Mouse (Mus musculus) stomach, postnatal 0 days (tissue): ENCODE data around the gene Celf2. TPM values are rescaled to one million over a fixed set of nuclear protein-coding genes. Genes with fewer than 3 reads are reported as not detected.

ENCODE experiments used
- ATAC-seq: fragments of 200-750 bp; cut with Nextera tagmentation; 2 replicates; pipeline ENCODE4 v1.8.0; 2017; ENCODE audit not compliant: low FRiP score, low TSS enrichment
- DNase-seq: peaks from one replicate; pipeline ENCODE4 v3.0.0-alpha.2; 2016; ENCODE audit warnings: low spot score
- H3K27ac ChIP-seq: fragments of 300-500 bp; sonication (generic); replicated peaks from 2 replicates; pipeline ENCODE4 v1.5.1; 2014; ENCODE audit warnings: mild to moderate bottlenecking, control low read depth
- H3K27me3 ChIP-seq: fragments of 300-500 bp; sonication (generic); 2 replicates; pipeline ENCODE4 v1.6.1; 2014; ENCODE audit warnings: low read length; ENCODE audit not compliant: control insufficient read depth, insufficient read depth
- H3K36me3 ChIP-seq: fragments of 300-500 bp; sonication (generic); 2 replicates; pipeline ENCODE4 v1.6.1; 2014; ENCODE audit warnings: low read length, mixed read lengths; ENCODE audit not compliant: control insufficient read depth, insufficient read depth
- H3K4me1 ChIP-seq: fragments of 300-500 bp; sonication (generic); replicated peaks from 2 replicates; pipeline ENCODE4 v1.6.1; 2014; ENCODE audit warnings: antibody characterized with exemption; ENCODE audit not compliant: control insufficient read depth, insufficient read depth
- H3K4me2 ChIP-seq: fragments of 300-500 bp; sonication (generic); replicated peaks from 2 replicates; pipeline ENCODE4 v1.6.1; 2014; ENCODE audit warnings: low read depth, mild to moderate bottlenecking, control low read depth, moderate library complexity
- H3K4me3 ChIP-seq: fragments of 300-500 bp; sonication (generic); 2 replicates; pipeline ENCODE4 v1.5.1; 2014; ENCODE audit warnings: low read depth, low read length, control low read depth
- H3K9ac ChIP-seq: fragments of 300-500 bp; sonication (generic); 2 replicates; pipeline ENCODE4 v1.6.1; 2014; ENCODE audit warnings: mild to moderate bottlenecking, low read length, control low read depth, mixed read lengths
- H3K9me3 ChIP-seq: fragments of 300-500 bp; sonication (generic); 2 replicates; pipeline ENCODE4 v1.6.1; 2016; ENCODE audit warnings: low read length; ENCODE audit not compliant: control insufficient read depth
- CTCF ChIP-seq: IDR thresholded peaks from 2 replicates; pipeline ENCODE4 v1.5.1; 2016; ENCODE audit warnings: antibody characterized with exemption, low read depth, mild to moderate bottlenecking, moderate library complexity
- EP300 ChIP-seq: optimal IDR thresholded peaks from 2 replicates; pipeline ENCODE3; 2016; ENCODE audit warnings: antibody characterized with exemption
- WGBS: fragments of 180-500 bp; shearing (Covaris S2); extraction: QIAGEN DNeasy Blood & Tissue Kit; methylation state at CpG from one replicate; pipeline ENCODE4 v1.1.7; 2014; 5-methylcytosine and 5-hydroxymethylcytosine counted together
- polyA plus RNA-seq: library from polyadenylated mRNA; unstranded; fragments of >200 nt; fragmentation: Nextera tagmentation; extraction: Ambion mirVana; gene quantifications from 2 replicates; pipeline ENCODE4 v1.2.1, GENCODE M21; 2015

Celf2 gene
- polyA plus RNA-seq, 1 experiment from 2014 or later, result 23.4 TPM

DNA sequence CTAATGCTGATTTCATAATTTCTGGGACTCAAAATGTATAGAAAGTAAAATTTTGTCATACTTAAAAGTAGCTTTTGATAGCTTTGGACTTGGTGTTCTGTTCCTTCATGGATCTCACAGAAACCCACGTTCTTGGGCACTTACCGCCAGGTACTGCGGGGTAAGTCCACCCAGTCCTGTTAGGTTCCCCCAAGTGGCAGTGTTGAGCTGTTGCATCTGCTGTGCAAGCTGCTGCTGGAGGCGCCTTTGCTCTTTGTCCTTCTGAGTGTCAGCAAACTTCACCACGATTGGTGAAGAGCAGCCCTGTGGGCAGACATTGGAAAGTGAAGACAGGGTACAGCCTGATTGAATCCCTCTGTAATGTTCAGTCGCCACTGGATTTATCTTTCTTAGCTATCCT is 905.5 kb downstream of the Celf2 start:
- DNase-seq, result no peak
- no peak overlapping the region for H3K9ac ChIP-seq

DNA sequence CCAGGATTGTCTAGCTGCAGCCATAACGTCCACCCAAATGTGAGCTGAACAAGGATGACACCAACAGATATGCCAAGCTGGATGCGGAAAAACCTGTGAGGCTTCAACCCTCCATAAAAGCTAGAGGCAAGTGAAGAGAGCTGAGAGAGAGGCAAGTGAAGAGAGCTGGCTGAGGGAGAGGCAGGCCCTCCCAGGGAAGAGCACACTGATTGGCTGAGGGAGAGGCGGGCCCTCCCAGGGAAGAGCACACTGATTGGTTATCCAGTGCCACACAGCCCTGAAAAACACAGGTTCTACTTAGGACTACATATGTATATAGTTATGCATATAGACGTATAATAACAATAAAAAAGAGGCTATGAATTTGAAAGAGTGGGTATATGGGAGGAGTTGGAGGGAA is 907.2 kb downstream of the Celf2 start:
- H3K36me3 ChIP-seq, result peaks cover 3% of the 10 kb centered on the region; the same call in 1 of the 2 replicates
- ATAC-seq, result no peak
- H3K4me3 ChIP-seq, result no peak overlapping the region
- 86% methylated on average over 4 of the region's 4 CpGs for WGBS
- DNase-seq, result no peak
- H3K9me3 ChIP-seq, result no peaks in the 10 kb centered on the region
- H3K4me2 ChIP-seq, result no peak overlapping the region
- TF ChIP-seq EP300 (no peak), CTCF (no peak)
- no peaks in the 10 kb centered on the region for H3K27me3 ChIP-seq
- H3K9ac ChIP-seq, result no peak overlapping the region
- H3K27ac ChIP-seq, result no peak overlapping the region
- H3K4me1 ChIP-seq, result no peaks in the 10 kb centered on the region

More for the DNA sequence above, 905.5 kb downstream of the Celf2 start:
- 76% methylated on average over 6 of the region's 6 CpGs for WGBS
- H3K4me1 ChIP-seq, result no peaks in the 10 kb centered on the region
- no peak for ATAC-seq
- H3K4me3 ChIP-seq, result no peak overlapping the region
- no peak overlapping the region for H3K4me2 ChIP-seq
- no peaks in the 10 kb centered on the region for H3K9me3 ChIP-seq
- no peaks in the 10 kb centered on the region for H3K27me3 ChIP-seq
- H3K36me3 ChIP-seq, result peaks cover 3% of the 10 kb centered on the region; the same call in 1 of the 2 replicates
- TF ChIP-seq CTCF (no peak; the same call in 1 of the 2 replicates), EP300 (no peak)
- H3K27ac ChIP-seq, result no peak overlapping the region

GRCm38 (mm10) chr2:6598879-6599167 is 910.5 kb downstream of the Celf2 start:
- Histone ChIP-seq H3K4me1 (no peaks in the 10 kb centered on the region), H3K27ac (no peak overlapping the region), H3K36me3 (peaks cover 3% of the 10 kb centered on the region; the same call in 1 of the 2 replicates), H3K9ac (no peak overlapping the region), H3K9me3 (no peaks in the 10 kb centered on the region), H3K27me3 (no peaks in the 10 kb centered on the region), H3K4me3 (no peak overlapping the region), H3K4me2 (no peak overlapping the region)
- ATAC-seq (no peak), DNase-seq (no peak)
- 83% methylated on average over 1 of the region's 1 CpGs for WGBS
- TF ChIP-seq CTCF (no peak), EP300 (no peak)

GRCm38 (mm10) chr2:6598124-6598878 is 911.1 kb downstream of the Celf2 start:
- H3K9me3 ChIP-seq, result no peaks in the 10 kb centered on the region
- no peak overlapping the region for H3K4me2 ChIP-seq
- H3K27ac ChIP-seq, result no peak overlapping the region
- H3K9ac ChIP-seq, result no peak overlapping the region
- no peak overlapping the region for H3K4me3 ChIP-seq
- DNase-seq (no peak), ATAC-seq (no peak)
- no peaks in the 10 kb centered on the region for H3K27me3 ChIP-seq
- TF ChIP-seq EP300, result no peak
- 77% methylated on average over 8 of the region's 8 CpGs for WGBS
- H3K4me1 ChIP-seq, result no peaks in the 10 kb centered on the region
- peaks cover 3% of the 10 kb centered on the region; the same call in 1 of the 2 replicates for H3K36me3 ChIP-seq

DNA sequence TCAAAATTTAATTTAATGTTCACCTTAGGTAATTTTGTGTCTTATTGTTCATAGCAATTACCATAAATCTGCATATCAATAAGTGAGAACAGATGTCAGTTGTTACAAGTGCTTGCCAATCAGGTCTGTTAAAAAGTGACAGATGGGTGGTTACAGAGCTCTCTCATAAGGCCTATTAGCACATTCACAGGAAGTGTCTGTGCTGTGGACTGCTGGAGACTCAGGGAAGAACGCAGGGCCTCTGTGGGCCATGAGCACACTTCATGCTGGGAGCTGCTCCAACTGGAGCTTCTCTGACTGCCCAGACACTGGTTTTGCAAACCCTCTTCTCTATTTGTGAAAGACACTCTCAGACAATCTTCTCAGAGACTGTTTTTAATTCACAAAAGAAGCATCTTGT is 914.6 kb downstream of the Celf2 start:
- TF ChIP-seq CTCF (no peak), EP300 (no peak)
- WGBS, result 48% methylated on average over 1 of the region's 1 CpGs

GRCm38 (mm10) chr2:6594160-6594559 is 915.2 kb downstream of the Celf2 start:
- ATAC-seq, result no peak
- no peak overlapping the region for H3K9ac ChIP-seq
- TF ChIP-seq EP300 (no peak), CTCF (no peak)
- no peaks in the 10 kb centered on the region for H3K36me3 ChIP-seq
- no peaks in the 10 kb centered on the region for H3K9me3 ChIP-seq
- H3K4me1 ChIP-seq, result no peaks in the 10 kb centered on the region
- H3K27me3 ChIP-seq, result no peaks in the 10 kb centered on the region
- no peak overlapping the region for H3K27ac ChIP-seq
- no peak overlapping the region for H3K4me2 ChIP-seq
- 75% methylated on average over 3 of the region's 3 CpGs for WGBS
- DNase-seq, result no peak
- no peak overlapping the region for H3K4me3 ChIP-seq

More for the DNA sequence above, 914.6 kb downstream of the Celf2 start:
- no peak for DNase-seq
- H3K4me2 ChIP-seq, result no peak overlapping the region
- H3K9ac ChIP-seq, result no peak overlapping the region
- no peak for ATAC-seq
- no peaks in the 10 kb centered on the region for H3K4me1 ChIP-seq
- H3K27ac ChIP-seq, result no peak overlapping the region
- H3K36me3 ChIP-seq, result peaks cover under 1% of the 10 kb centered on the region; the same call in 1 of the 2 replicates
- no peaks in the 10 kb centered on the region for H3K27me3 ChIP-seq
- no peak overlapping the region for H3K4me3 ChIP-seq
- H3K9me3 ChIP-seq, result no peaks in the 10 kb centered on the region
